In genomic region chr13:107094976-107095716, GRCm38 (mm10) we compare ENCODE assay signal across 8 mouse cellular contexts.
DNase-seq lines count a peak whose midpoint lies in the region; ATAC-seq and TF ChIP-seq lines count a peak whose summit lies in the region.
"Had no signal": no experiment of that assay in that cellular context is flagged by ENCODE, and none has a peak within 500 bp of the region (broad histone marks: within the 10 kb centered on the region; RNA-seq: fewer than 3 reads in every experiment).

No protein-coding gene starts in this region.

- H3K36me3 ChIP-seq in myocyte (ENCODE audit: control insufficient read depth, insufficient read depth) = no peaks in the 10 kb centered on the region

- no peaks in the 10 kb centered on the region for H3K79me2 ChIP-seq in myocyte (ENCODE audit: control insufficient read depth, insufficient read depth)

- H3K4me2 ChIP-seq in myocyte (ENCODE audit: low read depth) = peak overlapping the region; percentile 64

- no peak overlapping the region for H3ac ChIP-seq in myocyte (ENCODE audit: control insufficient read depth, insufficient read length)

- intact Hi-C loops in left cerebral cortex, postnatal 4 days (cut with DNase I) = no loop called here

- TF ChIP-seq POLR2A in myocyte (IDR thresholded peaks at IDR 0.05; ENCODE audit: insufficient read length, low read depth) = no peak

- ATAC-seq in activated CD4-positive, CD25-positive, alpha-beta regulatory T cell, adult 4 months = peak; percentile 59

- no peak overlapping the region for H3K4me3 ChIP-seq in myocyte
- H3K4me3 ChIP-seq: layer of hippocampus, adult 2 months had no signal

- no peaks in the 10 kb centered on the region for H3K27me3 ChIP-seq in myocyte (ENCODE audit: control insufficient read depth, insufficient read depth, insufficient read length)

- DNase-seq in CD4-positive, CD25-positive, alpha-beta regulatory T cell, adult 2 months (ENCODE audit: low read depth, low spot score) = peak; percentile 34
- peak; percentile 53 for DNase-seq in induced T-regulatory cell, adult 2 months (ENCODE audit: low read depth)
- DNase-seq in urinary bladder, postnatal 36 days (ENCODE audit: low spot score in 2 of 2) = no peak
- DNase-seq in left cerebral cortex, postnatal 4 days = no peak
- no peak for DNase-seq in spleen, postnatal 4 days (ENCODE audit: low spot score in 2 of 2)

TF ChIP-seq in myocyte, 11 proteins besides CTCF, POLR2A, EP300 and RAD21:
- TF ChIP-seq TCF12 (IDR thresholded peaks at IDR 0.05; ENCODE audit: insufficient read depth, poor library complexity, severe bottlenecking) = peak; percentile 70
- TF ChIP-seq MYOD1 (IDR thresholded peaks at IDR 0.05; ENCODE audit: control insufficient read depth in 1 of 3, insufficient read length in 2 of 3, low read depth in 2 of 3) = peak in 1 of 3 experiments; percentile 5
- no peak for TF ChIP-seq CEBPB (IDR thresholded peaks at IDR 0.05; ENCODE audit: insufficient read depth, poor library complexity, severe bottlenecking)
TF ChIP-seq in myocyte: peak in this region for 2.

Comparison
In these comparisons a context has a peak if more than half of its experiments do, and no peak if none do; other contexts are left out.
1. DNase-seq: peak in CD4-positive, CD25-positive, alpha-beta regulatory T cell, adult 2 months (single experiment) and induced T-regulatory cell, adult 2 months (single experiment); none in urinary bladder, postnatal 36 days (0 of 2), left cerebral cortex, postnatal 4 days (single experiment) and spleen, postnatal 4 days (0 of 2).